Mouse (Mus musculus): ENCODE measurements around the gene Casq2. TPM values are rescaled to one million over a fixed set of nuclear protein-coding genes. Genes with fewer than 3 reads are reported as not detected.

Casq2 gene
- 33.8 and 39.7 TPM in 2 replicates for polyA plus RNA-seq (2014; fragmentation: Nextera tagmentation; extraction: Ambion mirVana)

- H3K9ac ChIP-seq (ENCODE audit: low read depth, low read length), result no peak within 1 kb of the TSS
- peaks cover 23% of the 10 kb centered on the region for H3K4me1 ChIP-seq (ENCODE audit: control insufficient read depth, insufficient read depth, low read length)
- 58% methylated on average over 4 of the region's 4 CpGs for WGBS (ENCODE audit: insufficient replicate concordance)
- no peak for ATAC-seq (replicated peaks; ENCODE audit: insufficient number of reproducible peaks, low FRiP score, low TSS enrichment)
- H3K4me2 ChIP-seq, result peak within 1 kb of the TSS; percentile 27
- H3K27ac ChIP-seq (ENCODE audit: low read depth, low read length), result 0 out of 2 replicates have a peak within 1 kb of the TSS, but pooled peaks have one; percentile 29
- no peaks in the 10 kb centered on the region for H3K27me3 ChIP-seq (ENCODE audit: control insufficient read depth, insufficient read depth, low read length)
- no peaks in the 10 kb centered on the region for H3K36me3 ChIP-seq (ENCODE audit: control insufficient read depth, insufficient read depth, low read length)
- H3K4me3 ChIP-seq (ENCODE audit: low read depth, low read length), result no peak within 1 kb of the TSS
- no peaks in the 10 kb centered on the region for H3K9me3 ChIP-seq (replicated peaks; ENCODE audit: control insufficient read depth, low read length)
Measured at GRCm38 (mm10) chr3:102086283-102086682, at the start of gene Casq2. Gene Casq2 (plus strand): TSS chr3:102086415.

GRCm38 (mm10) chr3:102037806-102038205, 48.4 kb upstream of the Casq2 start:
- H3K27ac ChIP-seq (ENCODE audit: low read depth, low read length), result no peak overlapping the region
- no peaks in the 10 kb centered on the region; the same call in 1 of the 2 replicates for H3K36me3 ChIP-seq (ENCODE audit: control insufficient read depth, insufficient read depth, low read length)
- no peak for ATAC-seq (replicated peaks; ENCODE audit: insufficient number of reproducible peaks, low FRiP score, low TSS enrichment)
- H3K9me3 ChIP-seq (replicated peaks; ENCODE audit: control insufficient read depth, low read length), result peaks cover 5% of the 10 kb centered on the region
- no peak overlapping the region for H3K9ac ChIP-seq (ENCODE audit: low read depth, low read length)
- no peak overlapping the region for H3K4me3 ChIP-seq (ENCODE audit: low read depth, low read length)
- no peaks in the 10 kb centered on the region for H3K4me1 ChIP-seq (ENCODE audit: control insufficient read depth, insufficient read depth, low read length)
- WGBS (ENCODE audit: insufficient replicate concordance), result 80% methylated on average over 5 of the region's 5 CpGs
- H3K27me3 ChIP-seq (ENCODE audit: control insufficient read depth, insufficient read depth, low read length), result no peaks in the 10 kb centered on the region
- no peak overlapping the region for H3K4me2 ChIP-seq

- no peaks in the 10 kb centered on the region for H3K27me3 ChIP-seq (ENCODE audit: control insufficient read depth, insufficient read depth, low read length)
- no peak overlapping the region for H3K4me2 ChIP-seq
- H3K4me3 ChIP-seq (ENCODE audit: low read depth, low read length), result no peak overlapping the region
- no peak overlapping the region for H3K9ac ChIP-seq (ENCODE audit: low read depth, low read length)
- H3K9me3 ChIP-seq (replicated peaks; ENCODE audit: control insufficient read depth, low read length), result peaks cover 5% of the 10 kb centered on the region
- no peak overlapping the region for H3K27ac ChIP-seq (ENCODE audit: low read depth, low read length)
- H3K36me3 ChIP-seq (ENCODE audit: control insufficient read depth, insufficient read depth, low read length), result no peaks in the 10 kb centered on the region; the same call in 1 of the 2 replicates
- 71% methylated on average over 6 of the region's 6 CpGs for WGBS (ENCODE audit: insufficient replicate concordance)
- H3K4me1 ChIP-seq (ENCODE audit: control insufficient read depth, insufficient read depth, low read length), result no peaks in the 10 kb centered on the region
- ATAC-seq (replicated peaks; ENCODE audit: insufficient number of reproducible peaks, low FRiP score, low TSS enrichment), result no peak
Measured at GRCm38 (mm10) chr3:102038608-102039007, 47.6 kb upstream of the Casq2 start.

GRCm38 (mm10) chr3:102041632-102042031, 44.6 kb upstream of the Casq2 start:
- WGBS (ENCODE audit: insufficient replicate concordance), result 84% methylated on average over 4 of the region's 4 CpGs
- Histone ChIP-seq H3K4me3 (ENCODE audit: low read depth, low read length) (no peak overlapping the region), H3K36me3 (ENCODE audit: control insufficient read depth, insufficient read depth, low read length) (no peaks in the 10 kb centered on the region; the same call in 1 of the 2 replicates), H3K4me1 (ENCODE audit: control insufficient read depth, insufficient read depth, low read length) (no peaks in the 10 kb centered on the region), H3K9ac (ENCODE audit: low read depth, low read length) (no peak overlapping the region), H3K4me2 (no peak overlapping the region), H3K27ac (ENCODE audit: low read depth, low read length) (no peak overlapping the region), H3K27me3 (ENCODE audit: control insufficient read depth, insufficient read depth, low read length) (no peaks in the 10 kb centered on the region), H3K9me3 (replicated peaks; ENCODE audit: control insufficient read depth, low read length) (peaks cover 5% of the 10 kb centered on the region)
- no peak for ATAC-seq (replicated peaks; ENCODE audit: insufficient number of reproducible peaks, low FRiP score, low TSS enrichment)

- no peak overlapping the region for H3K27ac ChIP-seq (ENCODE audit: low read depth, low read length)
Measured at GRCm38 (mm10) chr3:102045071-102045470, 41.1 kb upstream of the Casq2 start.

GRCm38 (mm10) chr3:102047532-102047931, 38.7 kb upstream of the Casq2 start:
- Histone ChIP-seq H3K4me3 (ENCODE audit: low read depth, low read length) (no peak overlapping the region), H3K27me3 (ENCODE audit: control insufficient read depth, insufficient read depth, low read length) (no peaks in the 10 kb centered on the region), H3K9me3 (replicated peaks; ENCODE audit: control insufficient read depth, low read length) (no peaks in the 10 kb centered on the region), H3K27ac (ENCODE audit: low read depth, low read length) (no peak overlapping the region), H3K4me1 (ENCODE audit: control insufficient read depth, insufficient read depth, low read length) (no peaks in the 10 kb centered on the region), H3K4me2 (no peak overlapping the region), H3K9ac (ENCODE audit: low read depth, low read length) (no peak overlapping the region), H3K36me3 (ENCODE audit: control insufficient read depth, insufficient read depth, low read length) (no peaks in the 10 kb centered on the region)
- ATAC-seq (replicated peaks; ENCODE audit: insufficient number of reproducible peaks, low FRiP score, low TSS enrichment), result 0 out of 2 replicates have a peak, but pooled peaks have one; percentile 57
- 80% methylated on average over 2 of the region's 2 CpGs for WGBS (ENCODE audit: insufficient replicate concordance)

More at GRCm38 (mm10) chr3:102045071-102045470, 41.1 kb upstream of the Casq2 start:
- H3K4me2 ChIP-seq, result no peak overlapping the region
- H3K4me3 ChIP-seq (ENCODE audit: low read depth, low read length), result no peak overlapping the region
- H3K9ac ChIP-seq (ENCODE audit: low read depth, low read length), result no peak overlapping the region
- H3K9me3 ChIP-seq (replicated peaks; ENCODE audit: control insufficient read depth, low read length), result no peaks in the 10 kb centered on the region
- no peak for ATAC-seq (replicated peaks; ENCODE audit: insufficient number of reproducible peaks, low FRiP score, low TSS enrichment)
- H3K4me1 ChIP-seq (ENCODE audit: control insufficient read depth, insufficient read depth, low read length), result no peaks in the 10 kb centered on the region
- no peaks in the 10 kb centered on the region for H3K36me3 ChIP-seq (ENCODE audit: control insufficient read depth, insufficient read depth, low read length)
- no peaks in the 10 kb centered on the region for H3K27me3 ChIP-seq (ENCODE audit: control insufficient read depth, insufficient read depth, low read length)
- 20% methylated on average over 3 of the region's 3 CpGs for WGBS (ENCODE audit: insufficient replicate concordance)

GRCm38 (mm10) chr3:102049207-102050104, 36.8 kb upstream of the Casq2 start:
- H3K27ac ChIP-seq (ENCODE audit: low read depth, low read length), result no peak overlapping the region
- H3K9me3 ChIP-seq (replicated peaks; ENCODE audit: control insufficient read depth, low read length), result no peaks in the 10 kb centered on the region
- no peak for ATAC-seq (replicated peaks; ENCODE audit: insufficient number of reproducible peaks, low FRiP score, low TSS enrichment)

GRCm38 (mm10) chr3:102052036-102052435, 34.2 kb upstream of the Casq2 start:
- Histone ChIP-seq H3K36me3 (ENCODE audit: control insufficient read depth, insufficient read depth, low read length) (no peaks in the 10 kb centered on the region), H3K4me2 (no peak overlapping the region), H3K9ac (ENCODE audit: low read depth, low read length) (no peak overlapping the region), H3K4me3 (ENCODE audit: low read depth, low read length) (no peak overlapping the region), H3K27ac (ENCODE audit: low read depth, low read length) (no peak overlapping the region), H3K27me3 (ENCODE audit: control insufficient read depth, insufficient read depth, low read length) (no peaks in the 10 kb centered on the region), H3K9me3 (replicated peaks; ENCODE audit: control insufficient read depth, low read length) (no peaks in the 10 kb centered on the region), H3K4me1 (ENCODE audit: control insufficient read depth, insufficient read depth, low read length) (peaks cover under 1% of the 10 kb centered on the region)
- no peak for ATAC-seq (replicated peaks; ENCODE audit: insufficient number of reproducible peaks, low FRiP score, low TSS enrichment)
- WGBS (ENCODE audit: insufficient replicate concordance), result 48% methylated on average over 3 of the region's 3 CpGs

More at GRCm38 (mm10) chr3:102049207-102050104, 36.8 kb upstream of the Casq2 start:
- WGBS (ENCODE audit: insufficient replicate concordance), result 87% methylated on average over 14 of the region's 14 CpGs
- no peaks in the 10 kb centered on the region for H3K27me3 ChIP-seq (ENCODE audit: control insufficient read depth, insufficient read depth, low read length)
- no peaks in the 10 kb centered on the region for H3K36me3 ChIP-seq (ENCODE audit: control insufficient read depth, insufficient read depth, low read length)
- H3K4me1 ChIP-seq (ENCODE audit: control insufficient read depth, insufficient read depth, low read length), result no peaks in the 10 kb centered on the region
- H3K4me3 ChIP-seq (ENCODE audit: low read depth, low read length), result no peak overlapping the region
- H3K9ac ChIP-seq (ENCODE audit: low read depth, low read length), result no peak overlapping the region
- no peak overlapping the region for H3K4me2 ChIP-seq
